Mouse (Mus musculus) retina, postnatal 7 days (tissue): Measurements from ENCODE around the gene Plscr1.
A peak's percentile ranks its signal among the peaks of the same experiment; 100 is the strongest.

ENCODE experiments used
- DNase-seq: peaks from one replicate; pipeline ENCODE4 v3.0.0-alpha.2; 2012; ENCODE audit warnings: low read depth, low spot score

Plscr1 gene

DNA sequence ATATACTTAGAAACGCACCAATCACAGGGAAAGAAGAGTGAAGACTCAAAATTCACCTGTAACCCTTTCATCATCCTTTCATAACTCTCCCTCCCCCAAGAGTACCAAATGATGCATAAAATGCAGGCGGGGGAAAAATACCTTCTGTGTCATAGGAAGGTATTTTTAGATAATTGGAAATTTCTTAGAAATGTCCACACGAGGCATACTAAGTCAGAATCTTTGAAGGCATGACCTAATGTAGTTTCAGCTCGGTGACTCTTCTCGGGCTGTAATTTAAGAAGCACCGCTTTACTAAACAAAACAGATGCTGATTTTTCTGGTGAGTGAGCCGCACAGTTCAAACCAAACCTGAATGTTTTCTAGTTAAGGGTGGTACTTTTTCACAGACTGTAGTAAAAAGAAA is at the start of gene Plscr1:
Gene Plscr1, plus strand, starts transcription at position 304 of the 406 bp plus-strand sequence.
- no peak for DNase-seq

DNA sequence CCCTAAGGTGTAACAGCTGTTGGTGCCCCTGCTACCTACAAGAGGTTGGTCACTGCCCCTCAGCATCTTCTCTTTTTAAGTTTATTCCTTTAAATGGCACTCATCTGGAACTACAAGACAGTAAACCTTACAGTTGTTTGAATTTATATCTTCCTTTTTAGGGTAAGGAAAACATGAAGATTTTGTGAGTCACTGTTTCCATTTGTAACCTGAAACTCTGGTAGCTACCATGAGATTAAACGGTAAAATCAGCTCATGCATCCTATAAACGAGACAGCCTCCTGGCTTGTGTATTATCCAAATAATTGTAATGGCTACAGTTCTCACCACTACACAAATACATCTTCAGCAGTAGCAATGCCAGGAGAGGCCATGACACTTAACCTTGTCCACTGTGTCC is 45.2 kb upstream of the Plscr1 start:
- DNase-seq, result no peak

DNA sequence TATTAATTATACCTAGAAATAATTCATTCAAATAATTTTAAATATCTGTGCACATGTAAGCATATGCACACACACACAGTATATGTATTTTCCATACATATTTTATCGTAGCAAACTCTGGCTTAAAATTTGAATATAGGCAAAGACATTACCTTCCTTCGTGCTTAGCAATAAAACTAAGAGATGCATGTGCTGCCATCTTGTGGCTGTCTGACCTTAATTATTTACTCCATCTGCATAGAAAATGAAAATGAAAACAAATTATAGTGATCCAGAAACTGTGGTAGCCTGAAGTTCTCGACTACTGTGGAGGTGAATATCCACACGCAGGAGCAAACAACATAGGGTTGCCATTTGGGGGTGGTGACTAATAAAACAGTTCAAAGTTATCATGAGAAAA is 42.2 kb upstream of the Plscr1 start:
- DNase-seq, result peak; percentile 23

DNA sequence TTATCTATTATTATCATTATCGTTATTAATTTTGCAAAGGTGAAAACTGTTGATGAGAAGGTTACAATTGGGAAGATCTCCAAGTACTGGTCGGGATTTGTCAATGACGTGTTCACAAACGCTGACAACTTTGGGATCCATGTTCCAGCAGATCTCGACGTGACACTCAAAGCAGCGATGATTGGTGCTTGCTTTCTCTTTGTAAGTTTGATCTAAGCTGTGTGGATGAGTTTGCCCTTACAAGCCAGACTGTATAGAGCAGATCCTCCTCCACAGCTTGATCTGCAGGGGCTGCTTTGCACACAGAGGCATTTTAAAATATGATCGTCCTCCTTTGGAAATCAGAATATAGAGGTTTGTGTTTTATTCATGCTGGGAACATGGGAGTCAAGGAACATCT is 41.8 kb upstream of the Plscr1 start:
- DNase-seq, result no peak

DNA sequence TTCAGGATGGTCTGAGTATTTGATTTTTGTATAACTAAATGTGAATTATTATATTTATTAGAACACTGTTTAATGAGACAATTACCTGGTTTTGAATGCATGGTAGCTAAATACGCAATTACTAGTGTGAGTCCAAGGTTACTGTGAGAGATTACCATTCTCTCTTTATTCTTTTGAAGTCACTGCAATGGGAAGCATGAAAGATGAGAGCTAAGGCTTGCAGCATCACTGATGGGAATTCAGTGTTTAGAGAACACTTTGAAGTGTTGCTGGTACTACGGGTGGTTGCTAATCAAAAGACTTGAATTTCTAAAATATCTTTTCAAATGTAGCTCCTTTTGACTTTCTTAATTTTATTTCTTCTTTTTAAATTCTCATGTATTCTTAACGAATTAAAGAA is 39.7 kb upstream of the Plscr1 start:
- no peak for DNase-seq

DNA sequence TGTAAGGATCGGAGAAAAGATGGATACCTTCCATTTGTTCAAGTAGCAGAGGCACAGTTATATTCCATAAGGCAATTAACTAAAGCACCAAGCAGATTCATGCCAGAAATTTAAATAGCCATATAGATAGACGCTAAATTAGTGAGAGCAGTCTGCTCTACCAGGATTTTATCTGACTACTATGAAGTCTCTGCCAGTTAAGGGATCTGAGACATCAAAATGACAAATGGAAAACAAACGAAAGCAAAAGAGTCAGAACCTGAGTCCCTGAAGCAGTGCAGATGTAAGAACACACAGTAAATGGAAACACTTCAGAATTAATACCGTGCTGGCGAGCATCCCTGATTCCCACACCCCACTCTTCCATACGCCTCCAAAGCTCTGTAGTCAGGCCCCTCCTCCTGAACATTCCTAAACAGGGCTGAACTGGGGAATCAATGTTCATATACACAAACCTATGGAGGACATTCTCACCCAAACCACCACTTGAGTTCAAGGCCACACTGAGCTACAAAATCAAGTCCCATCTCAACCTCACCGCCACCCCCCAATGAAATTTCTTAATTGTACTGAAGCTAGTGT is 39.1 kb upstream of the Plscr1 start:
- DNase-seq, result no peak

DNA sequence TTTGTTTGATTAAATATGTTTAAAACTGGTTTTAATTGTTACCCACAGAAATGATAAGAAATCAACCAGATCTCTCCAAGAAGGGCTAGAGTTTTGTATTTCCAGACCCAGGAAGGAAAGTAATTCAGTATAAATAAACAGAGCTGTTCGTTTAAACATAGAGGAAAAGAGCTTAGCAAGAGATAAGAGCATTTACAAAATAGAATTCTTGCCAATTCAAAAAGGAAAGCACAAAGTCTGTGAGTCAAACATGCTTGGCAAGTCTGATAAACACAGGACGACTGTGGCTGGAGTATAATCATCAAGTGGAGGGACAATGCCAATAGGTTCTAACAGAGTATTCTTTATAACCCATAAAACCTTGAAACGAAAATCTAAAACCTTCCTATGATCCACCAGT is 38.5 kb upstream of the Plscr1 start:
- no peak for DNase-seq

DNA sequence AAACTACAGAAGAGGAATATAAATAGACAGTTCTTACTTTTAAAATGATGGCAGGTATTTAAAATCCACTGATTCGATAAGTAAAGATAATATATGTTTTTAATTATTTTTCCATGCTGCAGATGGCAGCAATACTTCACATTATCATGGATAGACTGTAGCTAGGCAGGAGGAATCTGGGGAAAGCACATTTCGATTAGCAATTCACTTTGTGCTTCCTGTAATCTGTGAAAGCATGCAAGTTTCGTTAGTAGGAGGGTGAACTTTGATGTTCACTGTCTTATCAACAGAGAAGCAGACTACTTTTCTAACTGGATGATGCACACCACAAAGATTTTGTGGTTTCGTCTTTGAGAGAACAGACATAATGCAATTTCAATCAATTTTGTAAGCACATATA is 32.1 kb upstream of the Plscr1 start:
- DNase-seq, result no peak

DNA sequence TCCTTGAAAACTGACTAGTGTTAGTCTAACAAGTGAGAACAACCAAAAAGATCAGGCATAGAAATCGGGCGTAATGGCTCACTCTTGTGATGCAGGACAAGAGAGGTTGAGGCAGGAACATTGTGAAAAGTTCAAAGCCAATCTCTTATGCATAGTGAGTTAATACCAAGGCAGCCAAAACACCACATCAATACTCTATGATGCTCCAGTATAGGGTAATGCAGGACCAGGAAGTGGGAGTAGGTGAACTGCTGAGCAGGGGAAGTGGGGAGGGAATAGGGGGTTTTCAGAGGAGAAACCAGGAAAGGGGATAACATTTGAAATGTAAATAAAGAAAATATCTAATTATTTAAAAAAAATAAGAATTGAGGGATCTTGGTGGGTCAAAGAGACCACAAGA is 31.7 kb upstream of the Plscr1 start:
- no peak for DNase-seq

DNA sequence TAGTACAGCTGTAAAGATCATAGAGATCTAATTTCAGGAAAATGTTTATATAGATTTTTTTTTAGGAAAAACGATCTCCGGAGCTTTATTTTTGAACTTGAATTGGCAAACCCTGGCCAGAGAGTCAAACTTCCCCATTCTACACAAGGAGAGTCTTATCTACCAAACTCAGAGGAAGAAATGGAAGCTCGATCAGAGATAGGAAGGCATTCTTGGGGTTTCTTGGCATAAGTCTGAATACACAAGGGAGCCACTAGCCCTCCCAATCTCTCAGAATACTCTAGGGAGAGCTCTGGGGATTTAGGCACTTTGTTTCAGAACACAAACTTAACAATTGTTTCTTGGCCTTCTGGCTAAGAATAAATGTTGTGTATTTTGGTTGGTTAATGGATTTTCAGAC is 29.4 kb upstream of the Plscr1 start:
- DNase-seq, result no peak

DNA sequence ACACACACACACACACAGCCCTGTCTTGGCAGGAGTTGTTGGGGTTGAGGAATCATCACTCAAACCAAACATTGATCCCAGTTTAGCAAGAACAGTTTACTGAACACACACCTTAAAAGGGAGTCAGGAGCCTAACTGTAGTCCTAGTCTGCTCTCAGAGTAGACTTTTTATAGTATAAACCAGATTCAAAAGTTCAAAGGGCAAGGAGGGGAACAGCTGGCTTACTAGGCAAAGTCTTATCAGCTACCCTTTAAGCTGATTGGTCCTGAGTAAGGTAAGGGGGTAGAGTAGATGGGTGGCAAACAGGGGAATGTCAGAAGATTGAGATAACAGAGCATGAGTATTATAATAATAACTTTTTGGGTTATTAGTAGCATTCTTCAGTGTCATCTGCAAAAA is 28.1 kb upstream of the Plscr1 start:
- DNase-seq, result no peak

DNA sequence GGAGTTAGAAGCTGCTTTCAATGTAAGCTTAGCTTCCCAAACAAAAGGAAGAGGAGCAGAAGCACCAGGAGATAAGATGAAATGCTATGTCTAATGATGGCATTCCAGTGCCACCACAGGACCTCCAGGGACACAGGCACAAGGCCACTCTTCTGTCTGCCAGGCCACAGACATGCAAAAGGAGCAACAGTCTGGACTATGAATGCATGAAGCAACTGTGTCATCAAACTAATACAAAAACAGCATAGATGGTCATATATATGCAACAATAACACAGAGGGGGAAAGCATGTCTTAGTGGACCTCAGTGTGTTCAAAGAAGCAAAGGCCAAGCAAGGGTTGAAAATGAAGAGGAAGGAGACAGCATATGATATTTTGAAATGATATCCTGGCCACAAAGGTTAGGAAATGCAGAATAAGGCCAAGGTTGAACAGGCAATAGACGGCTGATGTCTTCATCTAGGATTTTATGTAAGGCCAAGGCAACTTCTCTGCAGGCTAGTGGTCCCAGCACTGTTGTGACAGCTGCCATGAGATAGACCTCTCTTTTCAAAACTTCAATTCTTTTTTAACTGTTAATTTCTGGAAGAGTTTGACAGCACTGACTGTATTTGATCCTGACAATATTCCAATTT is 24.8 kb upstream of the Plscr1 start:
- no peak for DNase-seq

DNA sequence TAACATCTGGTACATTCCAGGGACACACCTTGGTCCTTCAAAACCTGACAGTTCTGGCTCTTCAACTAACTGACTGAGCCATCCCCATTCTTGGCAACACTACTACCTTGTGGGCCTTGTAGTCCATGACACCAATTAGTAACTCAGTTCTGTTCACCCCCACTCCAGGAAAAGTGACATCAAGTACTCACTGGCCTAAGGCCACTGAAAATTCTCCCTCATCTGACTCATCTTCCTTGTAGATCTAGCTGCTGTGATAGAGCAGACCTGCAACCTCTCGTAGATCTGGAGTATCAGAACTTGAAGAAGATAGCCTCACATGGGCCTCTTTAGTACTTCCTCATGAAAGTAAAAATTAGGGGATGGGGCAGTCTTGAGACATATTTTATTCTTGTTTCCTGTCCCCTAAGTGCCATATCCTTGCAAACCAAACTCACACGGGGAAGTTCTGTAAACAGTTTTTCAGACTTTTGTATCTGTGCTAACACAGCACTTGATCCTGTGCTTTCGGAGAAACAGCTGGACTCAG is 23.4 kb upstream of the Plscr1 start:
- DNase-seq, result no peak

DNA sequence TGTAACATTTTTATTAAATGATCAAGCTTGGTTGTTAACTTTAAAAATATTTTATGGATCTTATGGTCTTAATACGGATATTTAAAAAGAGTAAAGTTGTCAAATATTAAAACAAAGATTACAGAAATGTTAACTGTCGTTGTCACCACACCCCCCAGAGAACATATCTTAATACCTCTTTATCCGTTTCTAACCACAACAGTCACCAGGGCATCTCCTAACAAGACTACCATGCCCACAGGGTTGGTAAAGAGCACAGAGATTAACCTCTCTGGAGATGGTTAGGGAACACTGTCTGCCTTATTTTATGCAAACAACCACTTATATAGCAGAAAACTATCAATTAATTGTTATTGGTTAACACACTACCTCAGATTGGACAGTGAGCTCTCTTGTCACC is 22.8 kb upstream of the Plscr1 start:
- no peak for DNase-seq

DNA sequence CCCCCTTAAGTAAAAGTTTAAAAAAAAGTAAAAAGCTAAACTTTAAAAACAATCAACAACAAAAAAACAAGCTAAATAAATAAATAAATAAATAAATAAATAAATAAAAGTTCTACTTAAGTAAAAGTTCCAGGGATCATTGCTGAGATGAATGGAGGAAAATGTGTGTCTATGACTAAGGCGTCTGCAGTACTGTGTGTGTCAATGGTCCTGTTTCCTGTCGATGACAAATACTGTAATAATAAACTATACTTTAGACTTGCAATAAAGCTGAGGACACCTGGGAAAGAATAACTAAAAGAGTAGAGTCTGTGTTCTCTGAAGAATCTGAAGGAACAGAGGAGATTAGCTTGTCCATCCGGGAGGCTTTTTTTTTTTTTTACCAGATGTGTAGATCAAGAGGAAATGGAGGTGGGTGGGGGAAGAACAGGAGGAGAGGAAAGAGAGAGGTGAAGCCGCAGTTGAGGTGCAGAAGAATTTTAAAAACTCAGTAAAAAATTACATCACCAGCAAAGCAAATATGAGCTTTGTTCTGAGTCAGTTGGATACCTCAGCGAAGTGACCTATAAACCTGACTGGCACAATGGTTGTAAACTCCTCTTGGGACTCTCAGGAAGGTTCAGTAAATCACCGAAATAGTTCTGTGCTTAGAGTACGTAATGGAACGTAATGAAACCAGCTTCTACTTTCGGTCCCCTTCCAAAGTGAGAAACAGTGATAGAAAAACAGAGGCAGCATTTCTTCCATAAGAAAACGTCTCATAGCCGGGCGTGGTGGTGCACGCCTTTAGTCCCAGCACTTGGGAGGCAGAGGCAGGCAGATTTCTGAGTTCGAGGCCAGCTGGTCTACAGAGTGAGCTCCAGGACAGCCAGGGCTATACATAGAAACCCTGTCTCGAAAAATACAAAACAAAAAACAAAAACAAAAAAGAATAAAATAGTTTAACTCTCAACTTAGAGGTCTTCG is 20.4 kb upstream of the Plscr1 start:
- DNase-seq, result no peak

DNA sequence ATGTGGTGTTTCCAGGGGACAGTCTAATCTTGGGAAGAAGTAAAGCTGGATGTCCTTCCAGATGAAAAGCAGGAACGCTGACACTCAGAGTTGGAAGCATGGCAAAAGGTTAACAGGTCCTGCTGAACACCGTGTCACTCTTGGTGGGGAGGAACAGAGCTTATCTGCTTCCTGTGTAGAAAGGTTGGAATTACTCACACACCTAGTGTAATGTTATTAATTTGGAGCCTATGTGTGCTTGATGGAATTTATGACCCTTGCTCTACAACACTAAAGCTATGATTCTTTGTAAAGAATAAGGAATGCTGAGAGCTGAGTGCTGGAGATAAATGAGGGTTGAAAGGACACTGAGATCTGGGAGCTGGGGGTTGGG is 19.7 kb upstream of the Plscr1 start:
- no peak for DNase-seq

DNA sequence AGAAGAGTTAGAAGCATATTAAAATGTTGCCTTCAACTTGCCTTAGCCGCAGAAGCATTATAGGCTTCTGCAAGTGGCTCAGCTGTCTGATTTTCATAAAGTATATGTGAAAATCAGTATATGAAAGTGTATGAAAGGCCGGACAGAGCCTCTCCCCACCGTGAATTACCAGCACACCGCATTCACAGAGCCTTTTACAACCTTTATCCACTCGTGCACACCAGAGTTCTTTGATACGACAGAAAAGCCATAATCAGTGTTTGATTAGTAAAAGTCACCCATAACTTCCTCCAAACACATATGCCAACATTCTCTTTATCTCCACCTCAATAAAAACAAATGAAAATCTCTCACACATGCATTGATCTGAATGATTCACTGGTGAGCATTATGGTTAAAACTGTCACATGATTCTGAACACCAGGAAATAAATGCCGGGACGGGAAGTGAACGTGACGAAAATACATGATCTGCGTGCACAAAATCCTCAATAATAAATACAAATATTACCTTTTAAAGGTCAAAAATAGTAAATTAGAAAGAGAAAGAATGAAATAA is 14.6 kb upstream of the Plscr1 start:
- DNase-seq, result no peak

DNA sequence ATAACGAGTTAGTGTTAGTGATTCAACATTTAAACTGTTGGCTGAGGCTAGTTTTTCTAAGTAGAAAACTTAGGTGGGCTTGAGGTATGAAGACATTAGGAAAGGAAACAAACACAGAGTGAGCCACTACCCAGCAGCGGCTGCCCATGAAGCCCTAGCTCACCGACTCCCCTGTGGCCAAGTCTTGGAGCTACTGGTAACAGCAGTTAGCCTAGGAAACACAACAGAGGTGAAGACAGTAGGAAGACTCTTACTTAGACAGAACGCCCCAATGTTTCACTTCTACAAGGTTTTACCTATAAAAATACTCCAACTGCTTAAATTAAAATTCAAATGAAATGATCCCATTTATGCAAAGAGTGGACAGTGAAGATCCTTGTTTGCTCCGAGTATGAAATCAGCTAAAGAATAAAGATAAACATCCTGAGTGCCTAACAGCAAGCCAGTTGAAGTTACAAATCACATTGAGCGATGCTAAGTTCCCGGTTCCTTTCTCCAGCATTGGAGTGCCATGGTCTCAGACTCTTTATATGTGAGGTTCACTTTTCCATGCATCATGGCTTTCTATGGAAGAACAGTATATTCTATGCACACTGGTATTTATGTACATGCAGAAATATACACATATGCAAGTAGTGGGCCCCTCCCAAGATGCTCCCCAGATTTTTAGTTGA is 640 bp upstream of the Plscr1 start:
- DNase-seq, result no peak

DNA sequence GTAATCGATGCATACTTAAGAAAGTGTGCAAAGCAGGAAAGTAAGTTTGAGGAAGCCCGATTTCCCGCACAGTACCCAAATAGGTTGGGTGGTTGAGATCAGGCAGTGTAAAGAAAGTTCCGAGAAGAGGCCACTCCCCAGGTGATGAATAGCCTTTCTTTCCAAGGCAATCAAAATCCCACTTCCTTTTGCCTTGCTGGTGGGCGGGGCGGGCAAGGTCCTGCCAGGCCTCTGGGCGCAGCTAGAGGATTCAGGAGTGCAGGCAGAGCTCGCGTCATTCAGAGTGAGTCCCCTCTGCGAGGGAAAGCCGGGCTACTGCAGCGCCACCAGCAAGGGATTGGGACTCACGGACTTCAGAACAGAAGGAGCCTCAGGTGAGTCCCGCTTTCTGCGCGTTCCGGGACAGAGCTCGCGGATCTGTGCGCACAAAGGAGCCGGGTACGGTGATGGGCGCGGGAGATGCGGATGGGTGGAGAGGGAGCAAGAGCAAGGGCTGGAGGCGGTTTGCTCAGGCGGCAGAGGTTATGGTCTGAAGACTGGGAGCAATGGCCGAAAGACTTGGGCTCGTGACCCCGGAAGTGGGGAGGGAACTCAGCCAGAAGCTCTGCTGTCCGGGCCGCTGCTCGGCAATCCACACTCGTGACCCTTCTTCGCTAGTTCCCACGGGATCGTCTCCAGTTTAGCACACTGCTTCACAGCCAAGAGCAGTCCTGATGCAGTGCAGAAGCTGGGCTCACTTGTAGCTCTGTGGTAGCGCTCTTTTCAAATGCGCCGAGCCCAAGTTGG is 630 bp downstream of the Plscr1 start:
- DNase-seq, result peak; percentile 20

DNA sequence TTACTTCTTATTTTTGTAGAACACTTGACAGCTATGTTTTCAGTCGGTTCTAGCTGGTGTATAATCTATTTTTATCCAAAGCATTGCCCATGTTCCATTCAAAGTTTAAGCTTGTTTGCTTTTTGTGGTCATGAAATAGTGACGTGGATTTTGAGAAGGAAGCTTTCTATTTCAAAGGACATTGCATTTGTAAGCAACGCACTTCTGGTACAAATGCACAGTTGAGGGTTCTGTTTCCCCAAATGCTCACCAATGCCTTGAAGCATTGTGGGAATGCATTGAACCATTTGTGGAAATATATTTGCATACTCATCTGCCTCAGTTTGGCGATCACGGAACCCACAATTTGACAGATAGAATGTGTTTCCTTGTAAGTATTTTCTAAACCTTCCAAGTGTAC is 3.2 kb downstream of the Plscr1 start:
- no peak for DNase-seq
